Mouse (Mus musculus) monocyte, adult 59 days (primary cell): ENCODE results near the gene Lmntd2. TPM values are rescaled to one million over a fixed set of nuclear protein-coding genes. Genes with fewer than 3 reads are reported as not detected.

Source experiments
- total RNA-seq, 2 experiments: library from RNA; stranded (reverse); gene quantifications; one replicate each; pipeline ENCODE4 v1.2.4; 2023

Gene Lmntd2
- total RNA-seq = not detected

DNA sequence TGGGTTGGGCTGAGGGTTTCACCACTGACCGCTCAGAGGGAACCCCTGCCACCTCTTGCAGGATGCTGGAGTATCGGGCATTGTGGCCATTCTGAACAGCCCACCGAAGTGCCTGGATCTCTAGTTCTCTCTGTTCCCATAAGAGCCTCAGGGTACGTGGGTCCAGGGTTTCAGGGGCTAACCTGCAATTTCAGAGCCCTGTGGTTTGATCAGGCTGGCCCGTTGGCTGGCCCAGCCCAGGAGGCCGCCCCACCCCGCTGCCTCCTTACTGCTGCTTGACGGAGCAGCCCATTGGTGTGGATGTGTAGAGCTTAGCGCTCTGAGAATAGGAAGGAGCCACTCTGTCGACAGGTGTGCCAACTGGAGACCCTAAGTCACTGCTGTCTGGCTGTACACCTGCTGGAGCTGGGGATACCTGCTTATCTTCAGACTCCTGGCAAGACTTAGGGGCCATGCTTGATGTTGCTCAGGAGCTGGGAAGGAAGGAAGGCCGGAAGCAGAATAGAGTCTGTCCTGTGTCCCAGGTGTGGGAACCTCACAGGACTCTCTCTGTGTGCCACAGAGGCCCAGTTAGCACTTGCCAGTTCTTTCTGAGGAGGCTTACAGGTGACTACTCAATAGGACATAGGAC, at the start of gene Lmntd2:
Gene Lmntd2, minus strand, starts transcription at position 476 of the 631 bp plus-strand sequence.

DNA sequence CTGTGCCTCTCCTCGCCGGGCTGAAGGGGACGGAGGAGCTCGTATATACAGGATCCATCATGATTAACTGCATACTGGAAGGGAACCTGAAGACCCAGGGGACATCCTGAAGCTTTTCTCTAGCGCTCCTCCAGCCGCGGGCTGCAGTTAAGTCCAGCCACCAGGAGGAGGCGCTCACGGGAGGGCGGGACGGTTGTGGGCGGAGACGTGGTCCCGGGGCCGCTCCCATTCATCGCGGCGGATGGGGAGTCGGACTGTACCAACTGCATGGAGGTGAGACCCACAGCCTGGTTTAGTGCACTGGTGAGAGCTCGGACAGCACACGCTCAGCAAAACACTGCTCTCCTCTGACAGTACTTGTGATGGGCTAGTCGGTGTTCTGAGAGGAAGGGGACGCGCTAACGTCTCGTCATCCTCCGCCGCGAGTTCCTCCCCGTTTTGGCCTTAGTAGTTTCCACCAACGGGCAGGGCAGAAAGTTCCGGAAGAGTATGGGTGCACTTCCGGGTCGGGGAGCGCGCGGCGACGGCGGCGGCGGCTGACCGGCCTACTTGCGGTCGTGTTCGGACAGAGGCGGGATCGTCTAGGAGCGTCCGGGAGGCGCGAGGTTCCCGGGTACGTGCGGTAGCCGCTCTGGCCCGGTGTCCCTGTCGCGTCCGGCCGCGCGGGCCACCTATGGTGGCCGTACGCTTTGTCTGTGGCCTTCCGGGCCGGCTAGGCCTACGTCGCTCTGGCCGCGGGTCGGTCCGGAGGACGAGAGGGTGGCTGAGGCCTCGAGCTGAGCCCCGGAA, 14.6 kb upstream of the Lmntd2 start, which contains the start of gene Phrf1:
Gene Phrf1, plus strand, starts transcription at position 506 of the 789 bp plus-strand sequence.

DNA sequence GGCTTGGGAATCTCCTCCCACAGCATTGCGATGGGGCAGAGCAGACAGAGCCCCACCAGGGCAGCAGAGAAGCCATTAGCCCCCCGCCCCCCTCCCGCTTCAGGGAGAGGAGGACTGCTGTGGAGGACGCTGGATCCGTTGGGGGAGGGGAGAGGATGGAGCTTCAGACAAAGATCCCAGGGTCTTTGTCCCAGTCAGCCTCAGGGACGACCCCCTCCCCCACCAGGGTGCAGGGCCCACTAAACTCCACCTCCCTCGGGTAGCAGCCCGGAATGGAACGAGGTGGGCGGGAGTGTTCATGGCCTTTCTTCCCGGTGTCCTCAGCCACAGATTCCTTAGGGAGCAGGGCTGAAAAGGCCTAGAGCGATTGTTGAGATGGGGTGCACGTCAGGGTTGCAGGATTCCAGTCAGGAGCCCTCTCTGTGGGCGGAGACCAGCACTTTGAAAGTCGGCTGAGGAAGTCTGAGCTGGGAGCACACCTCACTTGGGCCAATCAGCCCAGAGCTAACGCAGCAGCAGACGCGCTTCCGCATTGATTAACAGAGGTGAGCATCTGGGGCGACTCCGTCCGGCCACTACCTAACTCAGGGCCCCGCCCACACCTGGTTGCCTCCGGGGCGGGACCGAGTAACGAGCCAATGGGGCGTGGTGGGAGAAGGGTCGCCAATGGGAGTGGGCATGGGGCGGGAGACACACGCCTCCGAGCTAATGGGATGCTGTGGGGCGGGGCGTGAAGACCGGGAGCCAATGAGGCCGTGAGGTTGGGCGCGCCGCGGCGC, 1.4 kb upstream of the Lmntd2 start, which contains the start of gene Rassf7:
Gene Rassf7, plus strand, starts transcription at position 760 of the 779 bp plus-strand sequence.

DNA sequence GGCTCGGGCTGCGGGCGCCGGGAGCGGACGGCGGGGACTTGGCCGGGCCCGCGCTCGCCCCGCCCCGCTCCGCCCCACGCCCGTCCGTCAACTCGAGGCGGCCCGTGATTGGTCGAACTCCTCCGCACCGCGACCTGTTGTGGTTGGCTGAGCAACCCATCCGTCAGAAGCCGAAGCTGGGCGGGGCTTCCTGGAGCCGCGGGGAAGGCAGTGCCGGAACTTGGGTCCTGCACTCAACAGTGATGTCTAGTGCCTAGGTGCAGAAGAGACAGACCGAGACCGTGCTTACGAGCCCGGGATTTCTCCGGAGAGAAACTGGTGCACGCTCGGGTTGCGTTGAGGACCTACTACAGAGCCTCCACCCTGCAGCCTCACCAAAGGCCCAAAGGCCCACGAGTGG, 19.9 kb downstream of the Lmntd2 start, which contains the start of the genes Hras and Lrrc56:
Gene Hras, minus strand, starts transcription at position 58 of the 400 bp plus-strand sequence.
Gene Lrrc56, plus strand, starts transcription at position 210 of the 400 bp plus-strand sequence.

DNA sequence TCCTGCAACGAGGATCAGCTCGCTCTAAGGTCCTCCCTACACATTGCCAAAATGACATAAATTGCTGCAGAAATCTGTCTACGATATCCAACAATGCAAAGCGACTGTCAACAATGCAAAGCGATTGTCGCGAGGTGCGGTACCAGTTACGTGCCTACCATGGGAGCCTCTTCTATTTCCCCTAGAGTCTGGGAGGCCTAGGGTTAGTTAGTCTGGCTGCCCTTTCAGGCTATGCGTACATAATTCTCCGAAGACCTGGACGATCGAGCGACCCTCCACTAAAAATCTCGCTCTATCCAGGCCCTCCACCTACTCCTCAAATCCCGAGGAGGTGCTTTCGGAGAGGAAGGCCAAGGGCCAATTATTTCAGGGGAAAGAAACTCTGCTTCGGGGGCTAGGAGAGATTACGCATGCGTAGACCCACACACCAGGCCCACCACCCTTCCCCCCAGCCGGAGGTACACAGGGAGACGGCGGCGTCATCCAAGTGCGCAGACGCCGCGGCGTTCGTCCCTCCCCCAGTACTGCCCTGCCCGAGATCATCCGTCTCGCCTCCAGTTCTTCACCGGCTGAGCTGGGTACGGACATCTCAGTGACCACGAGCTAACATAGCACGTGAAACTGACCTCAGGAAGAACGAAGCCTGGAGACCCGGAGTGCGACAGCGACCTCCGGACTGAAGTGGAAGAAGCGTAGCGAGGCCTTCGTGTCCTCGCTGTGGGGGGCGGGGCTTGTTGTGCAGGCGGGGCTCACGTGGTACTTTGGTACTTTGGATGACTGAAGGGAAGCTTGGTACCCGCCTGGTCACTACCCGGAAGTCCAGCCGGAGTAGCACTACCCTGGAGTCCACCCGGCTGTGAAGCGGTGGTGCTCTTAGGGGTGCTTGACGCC, 41.5 kb downstream of the Lmntd2 start, which contains the start of gene Rnh1:
Gene Rnh1, minus strand, starts transcription at position 742 of the 891 bp plus-strand sequence.

Other genes starting within 250 kb of the Lmntd2 start
- gene Ifitm1, start 246.9 kb downstream of the Lmntd2 start, total RNA-seq = 10 to 100 TPM; 85.9 to 92.5 TPM
- 1,000 to 10,000 TPM; 1,975 to 2,125 TPM for gene Ifitm3, start 203.3 kb downstream of the Lmntd2 start, total RNA-seq
- 100 to 1,000 TPM; 424 to 464 TPM for gene Ifitm6, start 196.2 kb downstream of the Lmntd2 start, total RNA-seq
- not detected for gene Gm17387, start 184.9 kb downstream of the Lmntd2 start, total RNA-seq
- gene B4galnt4, start 153.0 kb downstream of the Lmntd2 start, total RNA-seq = under 1 TPM in 1 of 2 experiments, not detected in 1; 0.27 TPM
- gene Pkp3, start 135.9 kb downstream of the Lmntd2 start, total RNA-seq = 1 to 10 TPM; 5.5 to 7.9 TPM
- gene Sigirr, start 113.5 kb downstream of the Lmntd2 start, total RNA-seq = 1 to 10 TPM; 3.8 to 9.0 TPM
- gene Ano9, start 96.3 kb downstream of the Lmntd2 start, total RNA-seq = not detected
- gene Ptdss2, start 91.7 kb downstream of the Lmntd2 start, total RNA-seq = 1 to 10 TPM; 6.3 to 8.8 TPM
- 100 to 1,000 TPM; 144 to 160 TPM for gene Rnh1, start 41.2 kb downstream of the Lmntd2 start, total RNA-seq
- gene Hras, start 20.1 kb downstream of the Lmntd2 start, total RNA-seq = 10 to 100 TPM; 24.5 to 27.3 TPM
- gene Lrrc56, start 19.9 kb downstream of the Lmntd2 start, total RNA-seq = 1 to 10 TPM; 5.6 to 6.2 TPM
- gene Rassf7, start 1.8 kb upstream of the Lmntd2 start, total RNA-seq = 1 to 10 TPM; 1.8 to 2.8 TPM
- 100 to 1,000 TPM; 109 to 116 TPM for gene Phrf1, start 14.7 kb upstream of the Lmntd2 start, total RNA-seq
- 100 to 1,000 TPM; 105 to 145 TPM for gene Irf7, start 52.4 kb upstream of the Lmntd2 start, total RNA-seq
- gene Cdhr5, start 62.7 kb upstream of the Lmntd2 start, total RNA-seq = not detected
- gene Sct, start 65.1 kb upstream of the Lmntd2 start, total RNA-seq = not detected
- not detected for gene Drd4, start 77.9 kb upstream of the Lmntd2 start, total RNA-seq
- gene Deaf1, start 113.6 kb upstream of the Lmntd2 start, total RNA-seq = 10 to 100 TPM; 30.2 to 30.5 TPM
- gene Tmem80, start 113.7 kb upstream of the Lmntd2 start, total RNA-seq = 1 to 10 TPM; 5.4 to 7.1 TPM
- not detected for gene Eps8l2, start 124.8 kb upstream of the Lmntd2 start, total RNA-seq
- gene Taldo1, start 178.1 kb upstream of the Lmntd2 start, total RNA-seq = 100 to 1,000 TPM; 469 to 488 TPM
- 10 to 100 TPM; 28.9 to 32.7 TPM for gene Gatd1, start 200.1 kb upstream of the Lmntd2 start, total RNA-seq
- not detected for gene Cend1, start 215.4 kb upstream of the Lmntd2 start, total RNA-seq
- gene Slc25a22, start 223.8 kb upstream of the Lmntd2 start, total RNA-seq = 10 to 100 TPM; 34.3 to 35.9 TPM
- gene Pidd1, start 229.9 kb upstream of the Lmntd2 start, total RNA-seq = 1 to 10 TPM; 2.6 to 3.8 TPM
- 1,000 to 10,000 TPM; 1,146 to 1,432 TPM for gene Rplp2, start 233.3 kb upstream of the Lmntd2 start, total RNA-seq
- 100 to 1,000 TPM; 126 to 136 TPM for gene Pnpla2, start 241.1 kb upstream of the Lmntd2 start, total RNA-seq
- 10 to 100 TPM; 15.0 to 17.3 TPM for gene Cracr2b, start 247.0 kb upstream of the Lmntd2 start, total RNA-seq